Mouse (Mus musculus) gastrocnemius, postnatal 10 days (tissue): Measurements from ENCODE around the gene Sowahb. TPM values are rescaled to one million over a fixed set of nuclear protein-coding genes. Genes with fewer than 3 reads are reported as not detected.

Experiments
- DNase-seq: peaks from one replicate; pipeline ENCODE4 v3.0.0; 2021; ENCODE audit warnings: mixed read lengths
- long read RNA-seq, 2 experiments: library from polyadenylated mRNA; stranded (forward); transcript quantifications; one replicate each; pipeline ENCODE4 v2.0.0; 2021
- total RNA-seq, 2 experiments: library from RNA; stranded (reverse); gene quantifications; 2 replicates each; pipeline ENCODE4 v1.2.3; 2021

Gene Sowahb
- under 1 TPM in 1 of 2 experiments, not detected in 1; 0.07 TPM for total RNA-seq
- long read RNA-seq, experiment 1: 0 reads
- long read RNA-seq, experiment 2: 0 reads

GRCm38 (mm10) chr5:93044584-93045370 lies at the start of gene Sowahb:
Gene Sowahb (minus strand): TSS chr5:93045022.
- no peak for DNase-seq

DNA sequence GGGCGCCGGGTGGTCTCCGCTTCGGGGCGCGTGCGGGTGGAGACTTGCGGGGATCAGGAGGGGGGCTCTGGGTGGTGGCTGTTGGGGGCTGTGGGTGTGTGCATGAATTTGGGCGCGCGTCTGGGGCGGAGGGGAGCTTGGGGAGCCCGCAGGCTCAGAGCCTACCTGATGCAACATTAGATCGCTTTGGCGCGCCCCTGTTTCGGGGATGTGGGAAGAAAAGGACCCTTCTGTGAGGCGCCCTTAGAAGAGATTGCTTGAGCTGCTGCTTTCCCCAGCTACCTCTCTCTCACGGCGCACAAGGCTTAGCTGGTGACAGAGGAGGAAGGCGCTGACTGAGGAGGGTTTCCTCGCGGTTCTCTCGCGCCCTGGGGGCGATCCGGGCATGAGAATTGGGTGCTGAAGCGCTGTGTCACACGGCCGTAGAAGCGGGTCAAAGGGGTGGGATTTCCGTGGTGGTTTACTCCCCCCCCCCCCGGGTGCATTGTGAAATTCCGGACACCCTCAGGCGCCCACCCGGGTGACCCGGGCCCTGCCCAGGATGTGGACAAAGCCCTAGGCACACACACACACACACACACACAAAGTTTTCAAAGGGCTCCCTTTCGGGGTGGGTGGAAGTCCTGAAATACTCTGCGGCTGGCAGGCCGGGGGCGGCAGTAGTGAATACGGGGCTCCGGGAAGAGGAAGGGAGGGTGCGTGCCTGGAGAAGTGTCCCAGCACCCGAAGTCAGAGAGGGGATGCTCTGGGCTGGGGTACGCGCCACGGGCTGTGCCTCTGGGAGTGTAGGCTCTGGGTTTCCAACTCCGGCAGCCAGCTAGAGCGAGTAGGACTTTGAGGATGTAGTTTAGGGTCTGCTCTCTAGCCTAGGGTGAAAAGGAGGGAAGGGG lies 49.1 kb upstream of the Sowahb start:
- peak; percentile 45 for DNase-seq

- peak; percentile 96 for DNase-seq
Observed at GRCm38 (mm10) chr5:93092857-93093622, 48.2 kb upstream of the Sowahb start, which contains the start of gene Sept11. Gene Sept11 (plus strand): TSS chr5:93093437.

GRCm38 (mm10) chr5:93092147-93092781 lies 47.4 kb upstream of the Sowahb start:
- DNase-seq: peak; percentile 54

DNA sequence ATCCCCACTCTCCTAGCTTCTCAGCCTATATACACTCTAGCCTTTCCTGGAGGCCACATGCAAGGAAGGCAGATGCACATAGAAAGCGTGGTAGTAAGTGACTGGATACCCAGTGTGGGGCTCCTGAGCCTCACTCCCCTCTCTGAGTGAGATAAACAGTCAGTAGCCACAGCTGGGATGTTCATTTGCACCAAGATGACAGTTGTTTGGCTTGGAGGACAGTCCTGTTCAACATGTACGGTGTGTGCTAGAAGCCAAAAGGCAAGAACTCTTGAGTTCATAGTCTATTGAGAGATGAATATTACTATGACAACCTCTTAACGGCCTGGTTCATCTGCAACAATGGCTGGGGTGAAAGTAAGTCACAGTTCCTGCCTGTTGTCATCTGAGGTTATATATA lies 46.4 kb upstream of the Sowahb start:
- DNase-seq: no peak

DNA sequence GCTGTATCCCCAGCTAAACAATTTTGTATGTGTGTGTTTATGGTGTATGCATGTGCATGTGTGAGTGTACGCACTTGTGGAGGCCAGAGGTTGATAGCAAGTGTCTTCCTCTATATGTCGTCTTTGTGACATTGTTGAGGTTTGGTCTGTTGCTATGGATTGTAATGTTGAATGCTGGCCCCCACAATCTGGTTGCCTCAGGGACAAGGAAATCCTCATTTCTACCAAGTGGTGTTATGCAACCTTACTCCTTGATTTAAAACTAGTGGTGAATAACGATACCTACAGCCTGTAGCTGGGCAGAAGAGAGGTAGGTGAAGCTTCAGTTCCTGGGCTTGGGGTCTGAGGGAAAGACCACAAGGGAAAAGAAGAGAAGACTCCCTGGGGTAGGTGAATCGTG lies 41.1 kb upstream of the Sowahb start:
- DNase-seq: no peak

GRCm38 (mm10) chr5:93085015-93085598 lies 40.3 kb upstream of the Sowahb start:
- peak; percentile 58 for DNase-seq

GRCm38 (mm10) chr5:93079596-93079995 lies 34.8 kb upstream of the Sowahb start:
- DNase-seq: no peak

DNA sequence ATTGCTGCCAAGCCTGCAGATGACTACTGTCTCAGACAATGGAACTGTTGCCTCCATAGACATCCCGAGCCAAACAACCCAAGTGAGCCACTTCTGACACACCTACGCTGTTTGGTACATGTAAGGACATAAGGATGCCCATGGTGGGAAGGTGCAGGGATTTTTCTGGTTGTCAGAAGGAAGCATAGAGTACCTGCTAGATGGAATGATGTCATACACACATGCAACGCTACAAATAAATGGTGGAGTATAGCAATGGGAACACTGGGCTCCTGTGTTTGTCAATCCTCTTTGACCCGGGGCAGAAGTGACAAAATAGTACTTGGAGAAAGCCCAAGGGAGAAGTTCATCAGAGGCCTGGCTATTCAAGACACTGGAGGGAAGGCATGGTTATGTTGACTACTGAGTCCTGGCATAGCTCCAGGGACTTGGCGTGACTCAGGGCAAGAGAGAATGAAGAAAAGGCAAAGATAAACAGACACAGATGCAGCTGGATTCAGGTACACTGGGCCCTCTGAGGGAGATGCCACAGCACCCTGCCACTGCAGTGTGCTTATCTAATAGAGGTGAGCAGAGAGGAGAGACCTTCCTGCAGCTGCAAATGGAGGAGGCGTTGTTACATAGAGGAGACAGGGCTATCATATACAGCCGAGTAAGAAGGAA lies 33.0 kb upstream of the Sowahb start:
- no peak for DNase-seq

DNA sequence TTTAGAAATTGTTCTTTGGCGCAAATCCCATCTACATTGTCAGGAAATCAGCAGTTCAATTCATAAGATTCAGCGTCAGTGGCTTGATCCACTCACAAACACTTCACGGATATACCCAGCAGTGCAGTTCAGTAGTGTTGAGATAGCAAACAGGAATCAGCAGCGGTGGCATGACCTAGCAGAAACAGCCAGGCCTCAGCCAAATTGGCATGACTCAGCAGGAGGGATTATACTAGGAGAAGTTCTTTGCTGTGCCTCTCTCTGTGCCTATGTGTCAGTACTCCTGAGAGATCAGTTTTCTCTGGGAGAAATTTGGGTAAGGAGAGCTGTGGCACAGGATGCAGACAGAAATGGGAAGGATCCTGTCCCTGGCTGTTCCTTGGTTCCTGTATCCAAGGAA lies 16.0 kb upstream of the Sowahb start:
- DNase-seq: no peak

DNA sequence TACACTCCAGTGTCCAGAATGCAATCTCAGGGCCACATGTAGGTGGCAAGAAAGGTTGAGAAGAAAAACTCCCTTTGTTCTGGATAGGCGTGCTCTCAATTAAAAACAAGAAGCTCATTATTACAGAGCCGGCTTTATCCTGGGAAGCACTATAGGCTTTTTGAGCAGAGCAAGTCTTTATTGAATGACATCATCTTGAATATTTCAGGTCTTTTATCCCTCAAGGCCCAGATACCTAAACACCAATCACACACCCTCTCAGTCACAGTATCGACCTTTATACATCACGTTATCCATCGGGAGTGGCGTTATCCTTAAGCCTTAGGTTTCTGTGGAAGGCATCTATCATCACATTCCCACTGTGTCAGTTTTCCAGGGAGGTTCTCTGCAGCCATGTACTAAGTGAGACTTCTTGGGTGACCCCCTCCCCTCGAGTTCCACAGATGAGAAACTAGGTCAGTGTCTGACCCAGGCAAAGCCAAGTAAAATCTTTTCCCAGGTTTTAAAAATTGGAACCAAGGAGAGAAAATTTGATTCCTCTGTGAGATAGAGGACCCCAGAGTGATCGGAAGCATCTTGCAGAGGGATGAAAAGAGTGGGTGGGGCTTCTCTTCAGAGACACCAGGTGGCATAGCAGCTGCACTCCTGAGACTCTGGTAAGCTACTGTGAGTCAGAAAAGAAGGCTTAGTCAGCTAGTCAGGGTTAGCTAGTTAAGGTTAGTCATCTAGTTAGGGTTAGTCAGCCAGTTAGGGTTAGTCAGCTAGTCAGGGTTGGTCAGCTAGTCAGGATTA lies 9.0 kb upstream of the Sowahb start:
- DNase-seq: no peak

- no peak for DNase-seq
Observed at GRCm38 (mm10) chr5:93051951-93052350, 7.1 kb upstream of the Sowahb start.

DNA sequence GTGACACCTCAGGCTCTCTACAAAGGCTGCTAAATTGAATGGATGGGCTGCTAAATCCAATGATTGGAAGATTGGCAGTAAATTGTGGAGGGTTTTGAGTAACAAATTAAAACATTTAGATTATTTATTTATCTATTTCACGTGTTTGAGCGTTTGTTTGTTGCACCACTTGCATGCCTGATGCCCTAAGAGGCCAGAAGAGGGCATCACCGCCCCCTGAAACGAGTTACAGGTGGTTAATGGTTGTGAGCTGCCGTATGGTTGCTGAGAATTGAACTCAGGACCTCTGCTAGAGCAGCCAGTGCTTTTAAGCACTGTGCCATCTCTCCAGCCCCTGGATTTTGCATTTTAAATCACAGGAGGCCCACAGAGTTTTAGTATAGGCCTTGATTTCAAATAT lies 6.2 kb upstream of the Sowahb start:
- no peak for DNase-seq

DNA sequence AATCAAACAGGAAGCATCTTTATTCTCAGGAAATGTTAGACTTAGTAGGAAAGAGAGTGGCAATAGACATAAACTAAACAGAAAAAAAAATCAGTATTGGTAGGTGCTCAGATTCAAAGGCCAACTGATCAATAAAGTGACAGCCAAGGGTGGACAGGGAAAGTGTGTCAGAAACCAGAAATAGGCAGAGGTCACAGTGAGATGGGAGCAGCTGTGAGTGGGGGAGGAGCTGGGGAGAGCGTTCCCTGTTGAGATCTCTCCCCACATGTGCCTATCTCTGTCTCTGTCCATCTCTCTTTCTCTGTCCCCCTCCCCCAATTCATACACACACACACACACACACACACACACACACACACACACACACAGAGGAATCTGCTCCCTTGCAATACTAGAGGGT lies 5.1 kb upstream of the Sowahb start:
- no peak for DNase-seq

DNA sequence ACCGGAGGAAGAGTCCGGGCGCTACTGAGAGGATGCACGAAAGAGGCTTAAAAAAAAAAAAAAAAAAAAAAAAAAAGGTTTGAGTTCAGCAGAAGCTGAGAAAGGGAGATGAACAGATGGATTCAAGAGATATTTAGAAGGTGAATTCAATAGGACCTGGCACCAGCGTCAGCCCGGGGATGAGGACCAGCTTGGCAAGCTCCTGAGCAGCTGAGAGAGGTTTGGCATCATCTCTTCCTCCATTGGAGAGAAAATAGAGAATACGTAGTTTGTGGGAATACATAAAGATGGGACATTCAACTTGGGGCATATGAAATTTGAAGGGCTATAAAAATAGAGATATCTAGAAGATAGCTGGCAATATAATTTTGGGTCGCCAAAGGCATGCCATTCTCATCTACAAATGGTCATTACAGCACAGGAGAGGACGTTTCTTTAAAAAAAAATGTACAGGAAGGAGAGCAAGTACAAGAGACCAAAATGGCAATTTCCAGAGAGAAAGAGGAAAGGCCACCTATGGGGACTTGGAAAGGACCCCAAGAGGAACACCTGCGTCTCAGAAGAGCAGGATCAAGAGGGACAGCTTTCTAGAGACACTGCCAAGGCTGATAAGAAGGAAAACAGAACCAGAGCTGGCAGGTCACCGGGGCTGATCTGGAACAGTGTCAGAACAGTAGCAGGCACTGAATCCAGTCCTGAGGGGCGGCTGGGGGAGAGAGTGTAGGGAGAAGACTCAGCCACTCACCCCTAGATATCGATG lies 3.8 kb upstream of the Sowahb start:
- DNase-seq: no peak

- no peak for DNase-seq
Observed at GRCm38 (mm10) chr5:93046306-93046845, 1.6 kb upstream of the Sowahb start.

- DNase-seq: no peak
Observed at GRCm38 (mm10) chr5:93045371-93045714, 521 bp upstream of the Sowahb start.

DNA sequence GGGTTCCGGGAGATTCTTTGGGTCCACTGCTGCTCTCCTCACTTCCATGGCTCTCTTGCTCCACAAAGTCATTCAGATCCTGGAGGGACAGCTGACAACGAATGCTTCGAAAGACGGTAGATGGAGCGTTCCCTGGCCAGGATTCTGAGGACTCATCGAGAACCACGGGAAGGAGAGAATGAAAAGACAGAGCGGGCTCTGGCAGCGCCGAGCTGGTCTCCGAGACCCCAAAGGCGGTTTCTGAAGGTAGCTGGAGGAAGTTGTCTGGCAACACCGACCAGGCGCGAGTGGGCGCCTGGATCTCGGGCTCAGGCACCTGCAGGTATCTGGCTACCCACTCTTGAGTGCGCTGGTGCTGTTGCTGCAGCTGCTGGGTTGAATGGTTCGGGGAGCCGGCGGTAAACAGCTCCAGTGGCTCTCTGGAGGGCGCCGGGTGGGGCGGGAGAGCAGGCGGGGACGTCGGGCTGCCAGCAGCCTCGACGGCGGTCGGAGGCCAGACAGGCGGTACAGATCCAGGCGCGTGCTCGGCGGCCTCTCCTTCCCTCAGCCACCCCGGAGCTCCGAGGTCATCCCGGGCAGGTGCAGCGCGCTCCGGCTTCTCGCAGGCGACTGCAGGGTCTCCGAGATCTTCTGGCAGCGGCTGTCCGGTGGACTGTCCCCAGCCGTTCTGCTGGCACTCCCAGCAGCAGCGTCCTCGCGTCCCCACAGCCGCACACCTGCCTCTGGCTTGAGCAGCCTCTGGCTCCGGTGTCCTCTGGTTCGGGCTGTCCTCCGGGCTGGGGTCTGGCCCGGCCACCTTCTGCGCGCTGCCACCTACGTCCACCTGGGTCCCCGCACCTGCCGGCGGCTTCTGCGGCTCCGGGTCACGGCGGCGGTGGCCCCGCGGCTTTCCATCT lies 886 bp downstream of the Sowahb start:
- no peak for DNase-seq
